Mouse (Mus musculus): Measurements from ENCODE around the gene Rtn1. TPM values are rescaled to one million over a fixed set of nuclear protein-coding genes. Genes with fewer than 3 reads are reported as not detected.

The Rtn1 gene
- polyA plus RNA-seq, 1 experiment from 2014 or later: 1,321 TPM

GRCm38 (mm10) chr12:72235621-72236351 is 173.1 kb downstream of the Rtn1 start:
- Histone ChIP-seq H3K4me2 (ENCODE audit: low read length) (peak overlapping the region; percentile 58), H3K9ac (ENCODE audit: low read length) (peak overlapping the region; percentile 98), H3K27ac (ENCODE audit: low read depth, low read length) (peak overlapping the region; percentile 96), H3K36me3 (ENCODE audit: control insufficient read depth, insufficient read depth, low read length) (0 out of 2 replicates have a peak, but pooled peaks cover 4% of the 10 kb centered on the region), H3K9me3 (replicated peaks; ENCODE audit: control insufficient read depth, low read length) (no peaks in the 10 kb centered on the region), H3K4me1 (ENCODE audit: control insufficient read depth, insufficient read depth, low read length) (peaks cover 31% of the 10 kb centered on the region), H3K27me3 (replicated peaks; ENCODE audit: control insufficient read depth, insufficient read depth, low read length) (no peaks in the 10 kb centered on the region), H3K4me3 (ENCODE audit: low read depth, low read length) (peak overlapping the region; percentile 69)
- ATAC-seq: 0 out of 2 replicates have a peak, but pooled peaks have one; percentile 21
- DNase-seq (ENCODE audit: low spot score): peak; percentile 78
- 11% methylated on average over 12 of the region's 12 CpGs for WGBS

DNA sequence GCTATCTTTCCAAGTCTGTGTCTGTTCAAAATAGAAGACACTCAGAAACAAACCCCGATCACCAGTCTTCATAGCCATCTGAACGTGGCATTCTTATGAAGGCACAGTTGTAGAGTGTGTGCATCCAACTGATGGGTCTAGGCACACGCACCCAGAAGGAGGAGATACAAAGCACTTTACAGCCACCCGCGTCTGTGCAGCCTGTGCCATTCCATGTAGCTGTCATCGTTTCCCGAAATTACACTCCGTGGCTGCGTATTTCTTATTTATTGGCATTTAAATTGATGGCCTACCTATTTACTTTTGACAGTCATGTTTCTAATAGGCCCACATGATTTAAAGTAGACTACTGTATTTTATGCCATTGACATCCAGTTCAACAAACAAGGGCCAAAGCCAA is 173.9 kb downstream of the Rtn1 start:
- Histone ChIP-seq H3K9me3 (replicated peaks; ENCODE audit: control insufficient read depth, low read length) (no peaks in the 10 kb centered on the region), H3K27ac (ENCODE audit: low read depth, low read length) (peak overlapping the region; percentile 52; the same call in 1 of the 2 replicates), H3K4me3 (ENCODE audit: low read depth, low read length) (peak overlapping the region; percentile 69), H3K4me2 (ENCODE audit: low read length) (peak overlapping the region; percentile 58), H3K36me3 (ENCODE audit: control insufficient read depth, insufficient read depth, low read length) (peaks cover 5% of the 10 kb centered on the region; the same call in 1 of the 2 replicates), H3K9ac (ENCODE audit: low read length) (peak overlapping the region; percentile 98), H3K4me1 (ENCODE audit: control insufficient read depth, insufficient read depth, low read length) (peaks cover 29% of the 10 kb centered on the region), H3K27me3 (replicated peaks; ENCODE audit: control insufficient read depth, insufficient read depth, low read length) (no peaks in the 10 kb centered on the region)
- ATAC-seq: no peak
- WGBS: 81% methylated on average over 9 of the region's 9 CpGs
- DNase-seq (ENCODE audit: low spot score): peak; percentile 49

DNA sequence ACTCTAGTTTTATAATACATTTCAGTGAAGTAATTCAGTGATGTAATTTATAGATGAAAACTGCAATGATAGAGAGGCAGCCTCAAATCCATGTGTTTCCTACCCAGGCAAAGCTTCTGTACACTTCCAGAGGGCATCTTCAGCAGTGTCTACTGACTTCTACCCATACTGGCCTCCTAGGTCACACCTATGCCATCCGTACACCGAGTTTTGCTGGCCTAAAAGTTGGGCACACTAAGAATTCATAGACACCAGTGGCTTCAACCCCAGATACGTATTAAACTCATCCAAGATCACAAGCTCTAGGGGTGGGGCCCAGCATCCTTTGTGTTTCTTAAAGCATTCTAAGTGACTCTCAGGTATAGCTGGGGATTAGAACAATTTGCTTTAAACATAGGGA is 174.7 kb downstream of the Rtn1 start:
- Histone ChIP-seq H3K4me2 (ENCODE audit: low read length) (peak overlapping the region; percentile 58), H3K4me3 (ENCODE audit: low read depth, low read length) (peak overlapping the region; percentile 69), H3K27ac (ENCODE audit: low read depth, low read length) (peak overlapping the region; percentile 52; the same call in 1 of the 2 replicates), H3K36me3 (ENCODE audit: control insufficient read depth, insufficient read depth, low read length) (peaks cover 13% of the 10 kb centered on the region; the same call in 1 of the 2 replicates), H3K9ac (ENCODE audit: low read length) (peak overlapping the region; percentile 98), H3K9me3 (replicated peaks; ENCODE audit: control insufficient read depth, low read length) (no peaks in the 10 kb centered on the region), H3K27me3 (replicated peaks; ENCODE audit: control insufficient read depth, insufficient read depth, low read length) (no peaks in the 10 kb centered on the region), H3K4me1 (ENCODE audit: control insufficient read depth, insufficient read depth, low read length) (peaks cover 29% of the 10 kb centered on the region)
- DNase-seq (ENCODE audit: low spot score): no peak
- 81% methylated on average over 3 of the region's 3 CpGs for WGBS
- ATAC-seq: no peak

- Histone ChIP-seq H3K9me3 (replicated peaks; ENCODE audit: control insufficient read depth, low read length) (no peaks in the 10 kb centered on the region), H3K4me1 (ENCODE audit: control insufficient read depth, insufficient read depth, low read length) (peaks cover 28% of the 10 kb centered on the region), H3K36me3 (ENCODE audit: control insufficient read depth, insufficient read depth, low read length) (peaks cover 14% of the 10 kb centered on the region; the same call in 1 of the 2 replicates), H3K9ac (ENCODE audit: low read length) (peak overlapping the region; percentile 98; the same call in 1 of the 2 replicates), H3K4me2 (ENCODE audit: low read length) (peak overlapping the region; percentile 58), H3K4me3 (ENCODE audit: low read depth, low read length) (peak overlapping the region; percentile 69), H3K27me3 (replicated peaks; ENCODE audit: control insufficient read depth, insufficient read depth, low read length) (no peaks in the 10 kb centered on the region), H3K27ac (ENCODE audit: low read depth, low read length) (no peak overlapping the region)
- ATAC-seq (no peak), DNase-seq (ENCODE audit: low spot score) (peak; percentile 29)
- WGBS: 75% methylated on average over 19 of the region's 19 CpGs
These were observed 175.7 kb downstream of the Rtn1 start for GRCm38 (mm10) chr12:72232826-72233790.

- peak overlapping the region; percentile 58 for H3K4me2 ChIP-seq (ENCODE audit: low read length)
- H3K27ac ChIP-seq (ENCODE audit: low read depth, low read length): no peak overlapping the region
- ATAC-seq: no peak
- H3K4me3 ChIP-seq (ENCODE audit: low read depth, low read length): 0 out of 2 replicates have a peak overlapping the region, but pooled peaks have one; percentile 69
- no peaks in the 10 kb centered on the region for H3K27me3 ChIP-seq (replicated peaks; ENCODE audit: control insufficient read depth, insufficient read depth, low read length)
- H3K9me3 ChIP-seq (replicated peaks; ENCODE audit: control insufficient read depth, low read length): no peaks in the 10 kb centered on the region
- peaks cover 28% of the 10 kb centered on the region for H3K4me1 ChIP-seq (ENCODE audit: control insufficient read depth, insufficient read depth, low read length)
- peaks cover 17% of the 10 kb centered on the region; the same call in 1 of the 2 replicates for H3K36me3 ChIP-seq (ENCODE audit: control insufficient read depth, insufficient read depth, low read length)
- WGBS: 84% methylated on average over 3 of the region's 3 CpGs
- no peak for DNase-seq (ENCODE audit: low spot score)
- no peak overlapping the region for H3K9ac ChIP-seq (ENCODE audit: low read length)
These were observed 176.7 kb downstream of the Rtn1 start for GRCm38 (mm10) chr12:72232176-72232575.

GRCm38 (mm10) chr12:72229451-72230196 is 179.2 kb downstream of the Rtn1 start:
- Histone ChIP-seq H3K27ac (ENCODE audit: low read depth, low read length) (no peak overlapping the region), H3K36me3 (ENCODE audit: control insufficient read depth, insufficient read depth, low read length) (peaks cover 17% of the 10 kb centered on the region; the same call in 1 of the 2 replicates), H3K4me3 (ENCODE audit: low read depth, low read length) (no peak overlapping the region), H3K4me2 (ENCODE audit: low read length) (peak overlapping the region; percentile 23), H3K27me3 (replicated peaks; ENCODE audit: control insufficient read depth, insufficient read depth, low read length) (no peaks in the 10 kb centered on the region), H3K9ac (ENCODE audit: low read length) (no peak overlapping the region), H3K9me3 (replicated peaks; ENCODE audit: control insufficient read depth, low read length) (no peaks in the 10 kb centered on the region), H3K4me1 (ENCODE audit: control insufficient read depth, insufficient read depth, low read length) (peaks cover 28% of the 10 kb centered on the region)
- 75% methylated on average over 8 of the region's 8 CpGs for WGBS
- no peak for ATAC-seq
- no peak for DNase-seq (ENCODE audit: low spot score)

DNA sequence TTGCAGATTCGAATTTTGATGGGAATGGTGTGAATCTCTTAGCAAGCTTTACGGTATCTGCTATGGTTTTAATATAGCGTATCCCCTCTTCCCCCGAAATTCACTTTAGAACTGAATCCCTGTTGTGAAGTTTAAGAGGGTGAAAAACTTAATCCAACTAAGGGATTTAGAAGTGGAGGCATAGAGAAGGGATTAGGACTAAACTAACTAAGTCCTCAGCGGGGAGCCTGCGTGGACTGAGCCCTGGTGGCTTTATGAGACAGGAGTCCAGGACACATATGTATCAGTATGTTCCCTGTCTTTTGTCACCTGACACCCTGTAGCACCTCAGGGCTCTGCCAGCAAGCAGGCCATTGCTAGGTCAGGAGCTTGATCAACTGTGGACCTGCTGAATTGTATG is 181.1 kb downstream of the Rtn1 start:
- peaks cover 15% of the 10 kb centered on the region; the same call in 1 of the 2 replicates for H3K4me1 ChIP-seq (ENCODE audit: control insufficient read depth, insufficient read depth, low read length)

DNA sequence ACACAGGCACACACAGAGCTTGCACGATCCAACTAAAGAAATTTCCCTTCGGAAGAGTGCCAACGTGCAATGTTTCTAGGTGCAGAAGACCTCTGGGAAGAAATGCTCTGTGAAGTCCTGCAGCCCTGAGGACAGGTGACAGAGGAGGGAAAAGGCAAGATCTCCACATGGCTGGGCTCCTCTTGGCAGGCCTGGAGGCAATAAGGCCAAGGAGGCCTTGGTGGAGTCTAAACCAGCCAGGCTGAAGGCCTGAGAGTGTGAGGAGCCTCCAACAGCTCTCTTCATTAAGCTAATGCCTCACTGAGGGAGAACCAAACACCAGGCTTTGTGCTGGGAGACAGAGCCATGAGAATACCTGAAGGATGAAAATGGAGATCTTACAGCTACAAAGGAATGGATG is 183.5 kb downstream of the Rtn1 start:
- 95% methylated on average over 3 of the region's 3 CpGs for WGBS
- H3K36me3 ChIP-seq (ENCODE audit: control insufficient read depth, insufficient read depth, low read length): peaks cover 46% of the 10 kb centered on the region
- H3K4me3 ChIP-seq (ENCODE audit: low read depth, low read length): no peak overlapping the region
- peaks cover 9% of the 10 kb centered on the region; the same call in 1 of the 2 replicates for H3K4me1 ChIP-seq (ENCODE audit: control insufficient read depth, insufficient read depth, low read length)
- H3K27ac ChIP-seq (ENCODE audit: low read depth, low read length): no peak overlapping the region
- H3K27me3 ChIP-seq (replicated peaks; ENCODE audit: control insufficient read depth, insufficient read depth, low read length): no peaks in the 10 kb centered on the region
- H3K9ac ChIP-seq (ENCODE audit: low read length): no peak overlapping the region
- DNase-seq (ENCODE audit: low spot score) (no peak), ATAC-seq (no peak)
- no peak overlapping the region for H3K4me2 ChIP-seq (ENCODE audit: low read length)
- H3K9me3 ChIP-seq (replicated peaks; ENCODE audit: control insufficient read depth, low read length): no peaks in the 10 kb centered on the region

More for the DNA sequence above, 181.1 kb downstream of the Rtn1 start:
- DNase-seq (ENCODE audit: low spot score) (no peak), ATAC-seq (no peak)
- Histone ChIP-seq H3K4me2 (ENCODE audit: low read length) (no peak overlapping the region), H3K27me3 (replicated peaks; ENCODE audit: control insufficient read depth, insufficient read depth, low read length) (no peaks in the 10 kb centered on the region), H3K9me3 (replicated peaks; ENCODE audit: control insufficient read depth, low read length) (no peaks in the 10 kb centered on the region), H3K36me3 (ENCODE audit: control insufficient read depth, insufficient read depth, low read length) (peaks cover 23% of the 10 kb centered on the region), H3K9ac (ENCODE audit: low read length) (no peak overlapping the region), H3K27ac (ENCODE audit: low read depth, low read length) (no peak overlapping the region), H3K4me3 (ENCODE audit: low read depth, low read length) (no peak overlapping the region)
- 64% methylated on average over 6 of the region's 6 CpGs for WGBS

Measured in forebrain, embryonic 14.5 days (tissue).